Mouse (Mus musculus): ENCODE results near the gene Lama4.

GRCm38 (mm10) chr10:38973016-38973415 is 7.7 kb downstream of the Lama4 start:
- TF ChIP-seq TBP (IDR thresholded peaks at IDR 0.05; ENCODE audit: low read depth, low read length) (no peak), CTCF (IDR thresholded peaks at IDR 0.05 in 2 of 3, conservative IDR thresholded peaks at IDR 0.05 in 1 of 3; ENCODE audit: control insufficient read depth in 1 of 3, insufficient read depth in 1 of 3, low read depth in 2 of 3, low read length in 3 of 3, poor library complexity in 1 of 3, severe bottlenecking in 1 of 3) (no peak), ZC3H11A (IDR thresholded peaks at IDR 0.05; ENCODE audit: low read depth, low read length) (no peak), ZNF384 (IDR thresholded peaks at IDR 0.05; ENCODE audit: low read depth, low read length) (no peak), USF2 (IDR thresholded peaks at IDR 0.05; ENCODE audit: borderline replicate concordance in 1 of 2, insufficient read depth in 1 of 2, low read depth in 1 of 2, low read length in 2 of 2) (no peak), EP300 (IDR thresholded peaks at IDR 0.05; ENCODE audit: low read depth in 1 of 2, low read length in 2 of 2) (no peak), CHD2 (IDR thresholded peaks at IDR 0.05; ENCODE audit: low read length) (no peak), POLR2A (IDR thresholded peaks at IDR 0.05; ENCODE audit: control insufficient read depth in 1 of 2, insufficient read depth in 1 of 2, low read depth in 1 of 2, low read length in 2 of 2, poor library complexity in 1 of 2) (no peak), USF1 (IDR thresholded peaks at IDR 0.05; ENCODE audit: low read depth, low read length) (no peak), HCFC1 (IDR thresholded peaks at IDR 0.05; ENCODE audit: low read depth, low read length) (no peak)

Measured in MEL (cell line).